Mouse (Mus musculus): ENCODE data around the gene Dlx6. TPM values are rescaled to one million over a fixed set of nuclear protein-coding genes. Genes with fewer than 3 reads are reported as not detected.

Dlx6 gene
- total RNA-seq, 4 experiments from 2014 or later, result 22.4 to 35.7 (median 24.6) TPM

- DNase-seq (ENCODE audit: low spot score in 2 of 2), result no peak
These were observed 12.5 kb downstream of the Dlx6 start for GRCm38 (mm10) chr6:6875676-6876075.

GRCm38 (mm10) chr6:6876231-6876630 is 13.1 kb downstream of the Dlx6 start:
- DNase-seq (ENCODE audit: low spot score in 2 of 2), result no peak

- no peak for DNase-seq (ENCODE audit: low spot score in 2 of 2)
These were observed 13.6 kb downstream of the Dlx6 start for GRCm38 (mm10) chr6:6876731-6877130.

- DNase-seq (ENCODE audit: low spot score in 2 of 2), result no peak
These were observed 14.3 kb downstream of the Dlx6 start for GRCm38 (mm10) chr6:6877346-6877910.

GRCm38 (mm10) chr6:6877981-6878840 is 15.1 kb downstream of the Dlx6 start:
- DNase-seq (ENCODE audit: low spot score in 2 of 2), result no peak

GRCm38 (mm10) chr6:6878841-6879291 is 15.7 kb downstream of the Dlx6 start:
- DNase-seq (ENCODE audit: low spot score in 2 of 2), result no peak

GRCm38 (mm10) chr6:6879371-6880325 is 16.5 kb downstream of the Dlx6 start:
- no peak for DNase-seq (ENCODE audit: low spot score in 2 of 2)

GRCm38 (mm10) chr6:6880361-6881114 is 17.4 kb downstream of the Dlx6 start:
- DNase-seq (ENCODE audit: low spot score in 2 of 2), result no peak

GRCm38 (mm10) chr6:6881115-6881637 is 18.0 kb downstream of the Dlx6 start:
- no peak for DNase-seq (ENCODE audit: low spot score in 2 of 2)

GRCm38 (mm10) chr6:6881638-6882190 is 18.6 kb downstream of the Dlx6 start, which contains the start of gene Dlx5:
Gene Dlx5 (minus strand): TSS chr6:6882085.
- DNase-seq (ENCODE audit: low spot score in 2 of 2), result peak in 1 of 2 experiments; percentile 42

- DNase-seq (ENCODE audit: low spot score in 2 of 2), result no peak
These were observed 19.2 kb downstream of the Dlx6 start for GRCm38 (mm10) chr6:6882266-6882797.

- no peak for DNase-seq (ENCODE audit: low spot score in 2 of 2)
These were observed 21.8 kb downstream of the Dlx6 start for GRCm38 (mm10) chr6:6884897-6885296.

- no peak for DNase-seq (ENCODE audit: low spot score in 2 of 2)
These were observed 23.1 kb downstream of the Dlx6 start for GRCm38 (mm10) chr6:6886225-6886624.

- DNase-seq (ENCODE audit: low spot score in 2 of 2), result no peak
These were observed 26.9 kb downstream of the Dlx6 start for GRCm38 (mm10) chr6:6890047-6890446.

GRCm38 (mm10) chr6:6909586-6909985 is 46.5 kb downstream of the Dlx6 start:
- peak in 1 of 2 experiments; percentile 7 for DNase-seq (ENCODE audit: low spot score in 2 of 2)

- no peak for DNase-seq (ENCODE audit: low spot score in 2 of 2)
These were observed 51.2 kb downstream of the Dlx6 start for GRCm38 (mm10) chr6:6914304-6914703.

- DNase-seq (ENCODE audit: low spot score in 2 of 2), result peak in 1 of 2 experiments; percentile 7
These were observed 51.9 kb downstream of the Dlx6 start for GRCm38 (mm10) chr6:6914849-6915525.

- no peak for DNase-seq (ENCODE audit: low spot score in 2 of 2)
These were observed 52.4 kb downstream of the Dlx6 start for GRCm38 (mm10) chr6:6915526-6915915.

GRCm38 (mm10) chr6:6917334-6917733 is 54.2 kb downstream of the Dlx6 start:
- no peak for DNase-seq (ENCODE audit: low spot score in 2 of 2)
